Mouse (Mus musculus) midbrain, embryonic 11.5 days (tissue): Measurements from ENCODE around the gene Chmp6. TPM values are rescaled to one million over a fixed set of nuclear protein-coding genes. Genes with fewer than 3 reads are reported as not detected.

Experiments
- ATAC-seq: fragments of 200-750 bp; cut with Nextera tagmentation; 2 replicates; pipeline ENCODE4 v1.8.0; 2017; ENCODE audit warnings: moderate TSS enrichment, moderate library complexity; ENCODE audit not compliant: low FRiP score
- DNase-seq: peaks from one replicate; pipeline ENCODE4 v3.0.0; 2015; ENCODE audit warnings: low spot score; ENCODE audit errors: missing footprints
- H3K27ac ChIP-seq: fragments of 300-500 bp; sonication (generic); 2 replicates; pipeline ENCODE4 v1.5.1; 2014; ENCODE audit warnings: low read depth, low read length
- H3K27me3 ChIP-seq: fragments of 300-500 bp; sonication (generic); 2 replicates; pipeline ENCODE4 v1.6.1; 2014; ENCODE audit warnings: mild to moderate bottlenecking, low read length, moderate library complexity, mixed read lengths; ENCODE audit not compliant: control insufficient read depth, insufficient read depth
- H3K36me3 ChIP-seq: fragments of 300-500 bp; sonication (generic); 2 replicates; pipeline ENCODE4 v1.6.1; 2014; ENCODE audit warnings: mild to moderate bottlenecking, low read length, moderate library complexity, mixed read lengths; ENCODE audit not compliant: control insufficient read depth, insufficient read depth
- H3K4me1 ChIP-seq: fragments of 300-500 bp; sonication (generic); 2 replicates; pipeline ENCODE4 v1.6.1; 2014; ENCODE audit warnings: low read length; ENCODE audit not compliant: control insufficient read depth, insufficient read depth
- H3K4me2 ChIP-seq: fragments of 300-500 bp; sonication (generic); 2 replicates; pipeline ENCODE4 v1.6.1; 2014; ENCODE audit warnings: mild to moderate bottlenecking, moderate library complexity
- H3K4me3 ChIP-seq: fragments of 300-500 bp; sonication (generic); 2 replicates; pipeline ENCODE4 v1.5.1; 2014; ENCODE audit warnings: low read depth, low read length
- H3K9ac ChIP-seq: fragments of 300-500 bp; sonication (generic); 2 replicates; pipeline ENCODE4 v1.6.1; 2014; ENCODE audit warnings: low read length
- H3K9me3 ChIP-seq: fragments of 300-500 bp; sonication (generic); 2 replicates; pipeline ENCODE4 v1.6.1; 2016; ENCODE audit warnings: low read length; ENCODE audit not compliant: control insufficient read depth
- WGBS: fragments of 180-500 bp; shearing (Covaris S2); extraction: QIAGEN DNeasy Blood & Tissue Kit; methylation state at CpG from one replicate; pipeline ENCODE4 v1.1.7; 2014; 5-methylcytosine and 5-hydroxymethylcytosine counted together
- polyA plus RNA-seq: library from polyadenylated mRNA; unstranded; fragments of >200 nt; fragmentation: Nextera tagmentation; extraction: Ambion mirVana; gene quantifications from 2 replicates; pipeline ENCODE4 v1.2.1, GENCODE M21; 2014

Gene Chmp6
- polyA plus RNA-seq, 1 experiment from 2014 or later: 91.8 TPM

- Histone ChIP-seq H3K36me3 (peaks cover 2% of the 10 kb centered on the region; the same call in 1 of the 2 replicates), H3K27me3 (no peaks in the 10 kb centered on the region), H3K4me3 (no peak overlapping the region), H3K4me2 (no peak overlapping the region), H3K9me3 (no peaks in the 10 kb centered on the region), H3K4me1 (no peaks in the 10 kb centered on the region), H3K27ac (no peak overlapping the region), H3K9ac (no peak overlapping the region)
- ATAC-seq: no peak
- 72% methylated on average over 4 of the region's 4 CpGs for whole genome bisulfite sequencing
- DNase-seq: peak; percentile 80
Measured at GRCm38 (mm10) chr11:119902891-119903290, 10.3 kb upstream of the Chmp6 start.

GRCm38 (mm10) chr11:119904621-119905286, 8.5 kb upstream of the Chmp6 start:
- no peaks in the 10 kb centered on the region for H3K4me1 ChIP-seq
- no peaks in the 10 kb centered on the region for H3K9me3 ChIP-seq
- H3K27ac ChIP-seq: no peak overlapping the region
- WGBS: 35% methylated on average over 5 of the region's 5 CpGs
- H3K4me2 ChIP-seq: no peak overlapping the region
- ATAC-seq (peak; percentile 71), DNase-seq (peak; percentile 97)
- no peak overlapping the region for H3K9ac ChIP-seq
- no peak overlapping the region for H3K4me3 ChIP-seq
- H3K27me3 ChIP-seq: no peaks in the 10 kb centered on the region
- H3K36me3 ChIP-seq: no peaks in the 10 kb centered on the region

DNA sequence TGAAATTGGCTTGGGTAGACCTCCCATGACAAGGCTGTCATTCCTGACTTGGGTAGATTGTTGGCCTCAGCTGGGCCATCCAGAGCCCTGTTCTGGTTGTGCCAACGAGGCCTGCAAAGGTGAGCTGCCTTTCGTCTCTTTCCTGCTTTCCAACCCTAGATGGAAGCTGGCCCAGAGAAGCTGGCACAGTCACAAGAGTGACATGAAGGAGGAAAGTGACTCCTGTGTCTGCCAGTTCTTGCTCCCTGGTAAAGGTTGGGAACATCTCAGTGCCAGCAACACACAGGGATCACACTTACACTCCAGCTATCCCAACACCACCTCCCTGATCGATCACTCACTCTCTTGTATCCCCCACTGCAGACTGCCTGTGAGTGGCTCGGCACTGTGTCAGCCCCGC, 7.4 kb upstream of the Chmp6 start:
- Histone ChIP-seq H3K9ac (no peak overlapping the region), H3K4me1 (no peaks in the 10 kb centered on the region), H3K9me3 (no peaks in the 10 kb centered on the region), H3K4me2 (no peak overlapping the region), H3K36me3 (no peaks in the 10 kb centered on the region), H3K4me3 (no peak overlapping the region), H3K27me3 (no peaks in the 10 kb centered on the region), H3K27ac (no peak overlapping the region)
- 81% methylated on average over 5 of the region's 5 CpGs for WGBS
- peak; percentile 75 for DNase-seq
- no peak for ATAC-seq

DNA sequence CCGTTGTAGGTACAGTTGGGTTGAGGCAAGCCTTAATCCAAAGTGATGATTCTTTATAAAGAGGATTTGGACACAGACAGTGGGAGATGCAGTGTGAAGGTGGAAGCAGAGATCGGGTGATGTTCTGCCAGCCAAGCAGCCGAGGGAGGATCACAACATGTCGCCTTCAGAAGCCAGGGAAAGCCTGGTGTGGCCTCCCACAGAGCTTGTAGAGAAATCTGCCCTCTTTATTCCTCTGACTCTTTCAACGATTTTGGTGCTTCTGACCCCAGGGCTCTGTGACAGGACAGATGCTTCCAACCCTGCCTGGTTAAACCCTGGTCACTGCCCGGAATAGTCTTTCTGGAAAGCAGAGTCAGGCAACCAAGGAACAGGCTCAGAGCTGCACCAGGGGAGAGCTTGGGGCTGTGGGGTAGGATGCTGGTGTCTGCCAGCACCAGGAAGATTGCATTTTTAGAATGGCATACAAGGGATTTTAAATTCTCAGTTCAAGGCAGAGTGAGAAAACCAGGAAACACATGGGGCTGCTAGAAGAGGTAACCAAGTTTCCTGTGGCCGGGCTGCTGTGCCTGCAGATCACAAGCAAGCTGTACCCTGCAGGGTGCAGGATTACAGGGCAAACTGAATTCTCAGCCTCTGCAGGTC, 6.1 kb upstream of the Chmp6 start:
- H3K4me3 ChIP-seq: no peak overlapping the region
- H3K27me3 ChIP-seq: no peaks in the 10 kb centered on the region
- H3K36me3 ChIP-seq: no peaks in the 10 kb centered on the region
- no peaks in the 10 kb centered on the region for H3K9me3 ChIP-seq
- H3K9ac ChIP-seq: no peak overlapping the region
- 27% methylated on average over 7 of the region's 7 CpGs for WGBS
- no peak overlapping the region for H3K27ac ChIP-seq
- no peaks in the 10 kb centered on the region for H3K4me1 ChIP-seq
- no peak for DNase-seq
- no peak for ATAC-seq
- H3K4me2 ChIP-seq: no peak overlapping the region

DNA sequence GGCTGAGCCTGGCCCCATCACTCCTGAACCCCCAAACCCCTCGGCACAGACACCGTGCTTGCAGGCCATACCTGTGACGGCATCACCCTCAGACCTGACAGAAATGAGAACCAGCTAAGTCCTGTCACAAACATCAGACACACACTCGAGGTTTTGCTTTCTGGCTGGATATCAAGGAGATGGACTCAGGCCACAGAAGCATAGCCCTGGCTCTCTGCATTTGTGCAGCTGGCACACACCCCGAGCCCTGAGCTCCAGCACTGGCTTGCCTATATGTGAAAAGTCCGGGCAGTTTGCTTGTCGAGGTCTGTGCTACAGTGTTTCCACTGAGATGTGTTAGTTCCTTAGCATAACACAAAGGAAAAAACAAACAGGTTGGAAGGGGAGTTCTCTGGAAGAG, 5.5 kb upstream of the Chmp6 start:
- Histone ChIP-seq H3K36me3 (no peaks in the 10 kb centered on the region), H3K4me3 (no peak overlapping the region), H3K27ac (no peak overlapping the region), H3K9ac (0 out of 2 replicates have a peak overlapping the region, but pooled peaks have one; percentile 18), H3K4me2 (no peak overlapping the region), H3K27me3 (no peaks in the 10 kb centered on the region), H3K9me3 (no peaks in the 10 kb centered on the region), H3K4me1 (no peaks in the 10 kb centered on the region; the same call in 1 of the 2 replicates)
- no peak for DNase-seq
- WGBS: 43% methylated on average over 7 of the region's 7 CpGs
- no peak for ATAC-seq

DNA sequence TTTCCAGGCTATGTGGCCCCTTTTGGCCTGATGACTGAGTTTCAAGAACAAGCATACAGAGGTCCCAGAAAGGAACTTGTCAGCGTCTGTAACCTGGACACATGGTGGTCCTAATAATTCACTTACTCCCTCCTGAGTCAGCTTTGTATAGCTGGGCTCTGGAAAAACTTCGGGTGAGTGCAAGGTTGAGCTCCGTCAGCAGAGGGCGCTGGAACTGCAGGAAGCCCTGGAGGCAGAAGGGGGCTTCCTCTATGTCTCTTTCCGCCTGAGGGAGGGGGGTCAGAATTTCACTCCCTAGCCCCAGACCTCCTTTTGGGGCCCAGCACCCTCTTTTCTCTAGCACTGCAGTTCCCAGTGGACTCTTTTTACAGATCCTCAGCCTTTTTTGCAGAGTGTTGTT, 3.8 kb upstream of the Chmp6 start:
- H3K4me2 ChIP-seq: no peak overlapping the region; the same call in 1 of the 2 replicates

GRCm38 (mm10) chr11:119912845-119913244, 396 bp upstream of the Chmp6 start:
- WGBS: 11% methylated on average over 7 of the region's 7 CpGs

More for the DNA sequence above, 3.8 kb upstream of the Chmp6 start:
- DNase-seq: peak; percentile 96
- peaks cover 9% of the 10 kb centered on the region for H3K4me1 ChIP-seq
- H3K27ac ChIP-seq: no peak overlapping the region
- ATAC-seq: no peak
- no peaks in the 10 kb centered on the region for H3K36me3 ChIP-seq
- H3K9me3 ChIP-seq: no peaks in the 10 kb centered on the region
- no peaks in the 10 kb centered on the region for H3K27me3 ChIP-seq
- WGBS: 4% methylated on average over 5 of the region's 5 CpGs
- H3K4me3 ChIP-seq: no peak overlapping the region
- H3K9ac ChIP-seq: no peak overlapping the region

GRCm38 (mm10) chr11:119913935-119914314, 684 bp downstream of the Chmp6 start:
- Histone ChIP-seq H3K4me3 (peak overlapping the region; percentile 94), H3K4me2 (peak overlapping the region; percentile 87), H3K36me3 (peaks cover 11% of the 10 kb centered on the region; the same call in 1 of the 2 replicates), H3K4me1 (peaks cover 19% of the 10 kb centered on the region), H3K9ac (peak overlapping the region; percentile 98), H3K9me3 (no peaks in the 10 kb centered on the region), H3K27me3 (no peaks in the 10 kb centered on the region), H3K27ac (peak overlapping the region; percentile 54; the same call in 1 of the 2 replicates)
- ATAC-seq: no peak; the same call in 1 of the 2 replicates
- under 1% methylated on average over 26 of the region's 26 CpGs for WGBS
- DNase-seq: no peak

More at GRCm38 (mm10) chr11:119912845-119913244, 396 bp upstream of the Chmp6 start:
- no peak for ATAC-seq
- Histone ChIP-seq H3K4me2 (peak overlapping the region; percentile 87), H3K36me3 (peaks cover 6% of the 10 kb centered on the region; the same call in 1 of the 2 replicates), H3K4me3 (peak overlapping the region; percentile 94), H3K9ac (peak overlapping the region; percentile 98), H3K27ac (peak overlapping the region; percentile 40; the same call in 1 of the 2 replicates), H3K9me3 (no peaks in the 10 kb centered on the region), H3K4me1 (peaks cover 19% of the 10 kb centered on the region), H3K27me3 (no peaks in the 10 kb centered on the region)
- DNase-seq: no peak

DNA sequence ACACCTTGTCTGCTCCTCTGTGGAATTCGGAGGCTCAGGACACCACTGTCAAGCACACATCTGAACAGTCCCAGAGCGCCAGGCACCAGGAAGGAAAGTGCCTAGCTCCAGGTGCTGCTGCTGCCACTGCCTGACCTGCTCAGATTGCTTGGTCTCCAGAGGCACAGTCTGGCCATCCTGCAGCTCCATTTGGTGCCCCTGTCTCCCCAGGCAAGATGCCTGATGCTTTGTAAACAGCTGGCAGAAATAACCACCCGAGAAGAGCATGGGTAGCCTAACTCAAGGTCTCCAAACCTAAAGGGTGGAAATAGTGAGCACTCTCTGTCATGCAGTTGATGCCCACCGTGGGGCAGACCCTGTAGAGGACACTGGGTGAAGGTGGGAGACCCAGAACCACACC, 1.1 kb downstream of the Chmp6 start:
- peaks cover 11% of the 10 kb centered on the region; the same call in 1 of the 2 replicates for H3K36me3 ChIP-seq
- ATAC-seq (no peak), DNase-seq (no peak)
- H3K4me1 ChIP-seq: peaks cover 19% of the 10 kb centered on the region
- H3K9ac ChIP-seq: peak overlapping the region; percentile 98
- no peak overlapping the region for H3K27ac ChIP-seq
- H3K9me3 ChIP-seq: no peaks in the 10 kb centered on the region
- peak overlapping the region; percentile 94 for H3K4me3 ChIP-seq
- 21% methylated on average over 4 of the region's 4 CpGs for WGBS
- peak overlapping the region; percentile 87 for H3K4me2 ChIP-seq
- H3K27me3 ChIP-seq: no peaks in the 10 kb centered on the region
